Mouse (Mus musculus): ENCODE results near the gene Apobec1. TPM values are rescaled to one million over a fixed set of nuclear protein-coding genes. Genes with fewer than 3 reads are reported as not detected.

Apobec1 gene
- polyA plus RNA-seq, 1 experiment from 2014 or later: 4.4 TPM

- no peak within 1 kb of the TSS for H3K27ac ChIP-seq (ENCODE audit: low read length)
- no peaks in the 10 kb centered on the region for H3K4me1 ChIP-seq (replicated peaks; ENCODE audit: control insufficient read depth, insufficient read depth, low read length)
- H3K36me3 ChIP-seq (ENCODE audit: control insufficient read depth, insufficient read depth): no peaks in the 10 kb centered on the region
- no peak for ATAC-seq
- no peaks in the 10 kb centered on the region for H3K9me3 ChIP-seq (ENCODE audit: control insufficient read depth, low read length)
- WGBS: 87% methylated on average over 8 of the region's 8 CpGs
- no peak within 1 kb of the TSS for H3K4me2 ChIP-seq (ENCODE audit: low read length)
- no peaks in the 10 kb centered on the region for H3K27me3 ChIP-seq (replicated peaks; ENCODE audit: control insufficient read depth, insufficient read depth, low read length)
- no peak within 1 kb of the TSS for H3K9ac ChIP-seq (replicated peaks; ENCODE audit: low read depth, low read length)
- no peak within 1 kb of the TSS for H3K4me3 ChIP-seq (replicated peaks; ENCODE audit: low read length)
These were observed 23.9 kb upstream of the Apobec1 start, which contains the start of gene Dppa3 for GRCm38 (mm10) chr6:122626110-122626509. Gene Dppa3, plus strand, starts transcription at chr6:122626410.

- Histone ChIP-seq H3K27ac (ENCODE audit: low read length) (no peak overlapping the region), H3K9ac (replicated peaks; ENCODE audit: low read depth, low read length) (no peak overlapping the region), H3K9me3 (ENCODE audit: control insufficient read depth, low read length) (no peaks in the 10 kb centered on the region), H3K27me3 (replicated peaks; ENCODE audit: control insufficient read depth, insufficient read depth, low read length) (no peaks in the 10 kb centered on the region), H3K4me2 (ENCODE audit: low read length) (no peak overlapping the region), H3K4me1 (replicated peaks; ENCODE audit: control insufficient read depth, insufficient read depth, low read length) (no peaks in the 10 kb centered on the region), H3K36me3 (ENCODE audit: control insufficient read depth, insufficient read depth) (no peaks in the 10 kb centered on the region), H3K4me3 (replicated peaks; ENCODE audit: low read length) (no peak overlapping the region)
- 85% methylated on average over 4 of the region's 4 CpGs for WGBS
- no peak for ATAC-seq
These were observed 22.9 kb upstream of the Apobec1 start for GRCm38 (mm10) chr6:122625156-122625555.

DNA sequence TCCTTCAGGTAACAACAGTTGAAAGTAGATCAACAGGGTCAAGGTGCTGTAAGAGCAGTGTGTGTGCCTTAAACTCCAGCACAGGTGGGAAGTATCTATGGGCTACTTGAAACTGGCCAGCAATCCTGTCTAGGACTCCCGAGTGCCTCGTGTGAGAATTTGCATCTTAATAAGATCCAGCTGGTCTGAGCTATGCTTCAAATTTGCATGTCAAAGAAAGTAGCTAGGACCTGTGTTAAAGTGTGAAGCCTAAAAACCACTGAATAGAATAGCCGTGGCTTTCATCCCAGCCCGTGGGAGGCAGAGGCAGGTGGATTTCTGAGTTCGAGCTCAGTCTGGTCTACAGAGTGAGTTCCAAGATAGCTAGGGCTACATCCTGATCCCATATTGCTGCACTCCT lies 22.2 kb upstream of the Apobec1 start:
- Histone ChIP-seq H3K36me3 (ENCODE audit: control insufficient read depth, insufficient read depth) (no peaks in the 10 kb centered on the region), H3K9me3 (ENCODE audit: control insufficient read depth, low read length) (no peaks in the 10 kb centered on the region), H3K4me3 (replicated peaks; ENCODE audit: low read length) (no peak overlapping the region), H3K4me1 (replicated peaks; ENCODE audit: control insufficient read depth, insufficient read depth, low read length) (no peaks in the 10 kb centered on the region), H3K4me2 (ENCODE audit: low read length) (no peak overlapping the region), H3K9ac (replicated peaks; ENCODE audit: low read depth, low read length) (no peak overlapping the region), H3K27me3 (replicated peaks; ENCODE audit: control insufficient read depth, insufficient read depth, low read length) (no peaks in the 10 kb centered on the region), H3K27ac (ENCODE audit: low read length) (no peak overlapping the region)
- ATAC-seq: no peak; the same call in 1 of the 2 replicates
- 19% methylated on average over 5 of the region's 5 CpGs for WGBS

GRCm38 (mm10) chr6:122621066-122621465 lies 18.8 kb upstream of the Apobec1 start:
- Histone ChIP-seq H3K9me3 (ENCODE audit: control insufficient read depth, low read length) (no peaks in the 10 kb centered on the region), H3K27ac (ENCODE audit: low read length) (no peak overlapping the region), H3K4me2 (ENCODE audit: low read length) (no peak overlapping the region), H3K36me3 (ENCODE audit: control insufficient read depth, insufficient read depth) (no peaks in the 10 kb centered on the region), H3K4me1 (replicated peaks; ENCODE audit: control insufficient read depth, insufficient read depth, low read length) (no peaks in the 10 kb centered on the region), H3K4me3 (replicated peaks; ENCODE audit: low read length) (no peak overlapping the region), H3K9ac (replicated peaks; ENCODE audit: low read depth, low read length) (no peak overlapping the region), H3K27me3 (replicated peaks; ENCODE audit: control insufficient read depth, insufficient read depth, low read length) (no peaks in the 10 kb centered on the region)
- 91% methylated on average over 6 of the region's 6 CpGs for WGBS
- no peak for ATAC-seq

DNA sequence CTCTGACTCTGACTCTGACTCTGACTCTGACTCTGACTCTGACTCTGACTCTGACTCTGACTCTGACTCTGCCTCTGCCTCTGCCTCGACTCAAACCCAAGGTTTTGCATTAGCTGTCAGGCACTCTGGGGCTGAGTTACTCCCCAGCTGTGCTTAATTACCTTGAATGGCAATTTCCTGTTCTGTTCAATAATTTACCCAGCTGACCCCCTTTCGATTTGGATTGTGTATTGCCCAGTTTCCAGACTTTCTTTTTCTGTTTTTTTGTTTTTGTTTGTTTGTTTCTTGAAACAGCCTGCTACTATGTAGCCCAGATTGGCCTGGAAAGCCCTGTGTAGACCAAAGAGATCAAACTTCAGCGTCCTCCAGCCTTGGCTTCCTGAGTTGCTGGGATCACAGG lies 13.8 kb upstream of the Apobec1 start:
- Histone ChIP-seq H3K36me3 (ENCODE audit: control insufficient read depth, insufficient read depth) (no peaks in the 10 kb centered on the region), H3K9me3 (ENCODE audit: control insufficient read depth, low read length) (no peaks in the 10 kb centered on the region), H3K27ac (ENCODE audit: low read length) (no peak overlapping the region), H3K4me2 (ENCODE audit: low read length) (no peak overlapping the region), H3K27me3 (replicated peaks; ENCODE audit: control insufficient read depth, insufficient read depth, low read length) (no peaks in the 10 kb centered on the region), H3K4me1 (replicated peaks; ENCODE audit: control insufficient read depth, insufficient read depth, low read length) (no peaks in the 10 kb centered on the region), H3K4me3 (replicated peaks; ENCODE audit: low read length) (no peak overlapping the region), H3K9ac (replicated peaks; ENCODE audit: low read depth, low read length) (no peak overlapping the region)
- 73% methylated on average over 3 of the region's 3 CpGs for WGBS
- ATAC-seq: no peak

- H3K4me2 ChIP-seq (ENCODE audit: low read length): no peak overlapping the region
- H3K9me3 ChIP-seq (ENCODE audit: control insufficient read depth, low read length): no peaks in the 10 kb centered on the region
- no peak for ATAC-seq
- 66% methylated on average over 2 of the region's 2 CpGs for WGBS
- H3K9ac ChIP-seq (replicated peaks; ENCODE audit: low read depth, low read length): no peak overlapping the region
- no peaks in the 10 kb centered on the region for H3K4me1 ChIP-seq (replicated peaks; ENCODE audit: control insufficient read depth, insufficient read depth, low read length)
- no peaks in the 10 kb centered on the region for H3K36me3 ChIP-seq (ENCODE audit: control insufficient read depth, insufficient read depth)
- no peak overlapping the region for H3K4me3 ChIP-seq (replicated peaks; ENCODE audit: low read length)
- no peak overlapping the region for H3K27ac ChIP-seq (ENCODE audit: low read length)
- no peaks in the 10 kb centered on the region for H3K27me3 ChIP-seq (replicated peaks; ENCODE audit: control insufficient read depth, insufficient read depth, low read length)
These were observed 11.8 kb upstream of the Apobec1 start for GRCm38 (mm10) chr6:122614047-122614446.

DNA sequence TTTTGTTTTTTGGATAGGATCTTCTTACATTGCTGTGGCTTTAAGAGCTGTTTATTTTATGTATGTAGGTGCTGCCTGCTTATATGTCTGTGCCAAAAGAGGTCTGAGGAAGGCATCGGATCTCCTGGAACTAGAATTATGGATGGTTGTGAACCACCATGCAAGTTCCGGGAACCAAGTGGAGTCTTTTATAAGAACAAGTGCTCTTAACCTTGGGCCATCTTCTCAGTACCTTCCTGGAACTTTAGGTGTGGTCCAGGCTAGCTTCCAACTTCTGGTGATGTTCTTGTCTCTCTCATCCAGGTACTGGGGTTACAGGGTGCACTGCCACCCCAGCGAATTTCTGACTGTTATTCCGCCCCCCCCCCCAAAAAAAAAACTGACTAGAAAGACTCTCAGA lies 10.2 kb upstream of the Apobec1 start:
- no peak for ATAC-seq
- Histone ChIP-seq H3K4me1 (replicated peaks; ENCODE audit: control insufficient read depth, insufficient read depth, low read length) (no peaks in the 10 kb centered on the region), H3K36me3 (ENCODE audit: control insufficient read depth, insufficient read depth) (no peaks in the 10 kb centered on the region), H3K27ac (ENCODE audit: low read length) (no peak overlapping the region), H3K4me3 (replicated peaks; ENCODE audit: low read length) (no peak overlapping the region), H3K27me3 (replicated peaks; ENCODE audit: control insufficient read depth, insufficient read depth, low read length) (no peaks in the 10 kb centered on the region), H3K9ac (replicated peaks; ENCODE audit: low read depth, low read length) (no peak overlapping the region), H3K4me2 (ENCODE audit: low read length) (no peak overlapping the region), H3K9me3 (ENCODE audit: control insufficient read depth, low read length) (no peaks in the 10 kb centered on the region)
- 82% methylated on average over 4 of the region's 4 CpGs for WGBS

- Histone ChIP-seq H3K36me3 (ENCODE audit: control insufficient read depth, insufficient read depth) (no peaks in the 10 kb centered on the region), H3K27me3 (replicated peaks; ENCODE audit: control insufficient read depth, insufficient read depth, low read length) (no peaks in the 10 kb centered on the region), H3K27ac (ENCODE audit: low read length) (no peak within 1 kb of the TSS), H3K9me3 (ENCODE audit: control insufficient read depth, low read length) (no peaks in the 10 kb centered on the region), H3K9ac (replicated peaks; ENCODE audit: low read depth, low read length) (no peak within 1 kb of the TSS), H3K4me2 (ENCODE audit: low read length) (no peak within 1 kb of the TSS), H3K4me3 (replicated peaks; ENCODE audit: low read length) (no peak within 1 kb of the TSS), H3K4me1 (replicated peaks; ENCODE audit: control insufficient read depth, insufficient read depth, low read length) (no peaks in the 10 kb centered on the region)
- no peak for ATAC-seq
- WGBS: 63% methylated on average over 14 of the region's 14 CpGs
These were observed 7.5 kb upstream of the Apobec1 start, which contains the start of gene Gdf3 for GRCm38 (mm10) chr6:122609771-122610170. Gene Gdf3, minus strand, starts transcription at chr6:122610087.

DNA sequence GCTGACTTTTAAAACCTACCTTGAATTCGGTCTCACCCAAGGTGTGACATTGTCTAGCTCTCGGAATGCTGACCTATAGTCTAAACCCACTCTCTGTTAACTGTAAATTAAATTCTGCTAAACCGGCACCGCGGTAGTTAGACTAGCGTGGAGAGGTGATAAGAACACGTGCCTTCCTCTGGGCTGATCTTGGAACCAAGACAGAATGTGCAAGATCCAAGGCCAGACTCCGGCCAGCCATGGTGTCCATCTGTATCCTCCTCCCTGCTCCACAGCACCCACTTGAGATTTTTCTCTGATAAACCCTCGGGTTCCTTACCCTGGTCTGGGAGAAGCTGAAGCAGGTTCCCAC lies 7.1 kb upstream of the Apobec1 start:
- 80% methylated on average over 9 of the region's 9 CpGs for WGBS

More for the DNA sequence above, 7.1 kb upstream of the Apobec1 start:
- Histone ChIP-seq H3K4me2 (ENCODE audit: low read length) (no peak overlapping the region), H3K36me3 (ENCODE audit: control insufficient read depth, insufficient read depth) (no peaks in the 10 kb centered on the region), H3K4me1 (replicated peaks; ENCODE audit: control insufficient read depth, insufficient read depth, low read length) (no peaks in the 10 kb centered on the region), H3K27ac (ENCODE audit: low read length) (no peak overlapping the region), H3K4me3 (replicated peaks; ENCODE audit: low read length) (no peak overlapping the region), H3K27me3 (replicated peaks; ENCODE audit: control insufficient read depth, insufficient read depth, low read length) (no peaks in the 10 kb centered on the region), H3K9ac (replicated peaks; ENCODE audit: low read depth, low read length) (no peak overlapping the region), H3K9me3 (ENCODE audit: control insufficient read depth, low read length) (no peaks in the 10 kb centered on the region)
- no peak for ATAC-seq
